Mouse (Mus musculus): ENCODE measurements at regions not wholly inside any gene's neighbourhood (a gene's known extent, or its start where the extent isn't known, plus 50 kb on each side); places are given as distances from the start of the nearest gene placed in this dataset.

DNA sequence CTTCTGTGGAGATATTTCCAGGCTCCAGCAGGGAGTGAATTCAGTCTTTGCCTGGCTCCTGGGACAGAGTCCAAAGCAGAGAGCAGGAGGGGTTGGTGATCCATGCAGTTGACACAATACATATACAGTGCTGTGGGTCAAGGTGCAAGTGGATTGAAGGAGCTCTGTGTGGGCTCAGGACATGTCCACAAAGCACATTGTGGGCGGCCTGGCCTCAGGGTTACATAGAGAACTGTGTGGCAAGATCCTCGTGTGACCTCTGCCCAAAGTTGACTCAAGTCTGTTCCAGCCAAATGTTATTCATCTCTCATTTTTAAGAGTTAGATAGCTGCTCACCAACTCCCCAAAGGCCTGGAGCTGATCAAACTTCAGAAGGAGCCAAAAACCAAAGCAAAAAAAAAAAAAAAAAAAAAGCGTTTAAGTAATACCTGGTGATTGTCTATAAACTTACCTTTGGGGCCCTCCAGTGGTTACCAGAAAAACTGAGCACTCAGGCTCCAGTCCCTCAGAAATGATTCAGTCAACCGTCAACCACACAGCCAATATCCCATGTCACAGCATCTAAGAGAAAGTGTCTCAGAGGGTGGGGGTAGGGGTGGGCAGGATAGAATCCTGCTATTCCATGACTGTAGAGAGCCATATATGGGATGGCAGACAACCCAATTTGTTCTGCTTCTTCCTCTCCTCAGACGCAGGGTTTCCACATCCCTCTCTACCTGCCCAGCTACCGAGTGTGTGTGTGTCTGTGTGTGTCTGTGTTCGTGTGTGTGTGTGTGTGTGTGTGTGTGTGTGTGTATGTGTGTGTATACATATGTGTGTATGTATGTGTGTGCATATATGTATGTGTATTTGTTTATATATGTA lies 91.9 kb upstream of the Far2 start:
- DNase-seq (ENCODE audit: extremely low spot score, low read depth, low spot score) = no peak

DNA sequence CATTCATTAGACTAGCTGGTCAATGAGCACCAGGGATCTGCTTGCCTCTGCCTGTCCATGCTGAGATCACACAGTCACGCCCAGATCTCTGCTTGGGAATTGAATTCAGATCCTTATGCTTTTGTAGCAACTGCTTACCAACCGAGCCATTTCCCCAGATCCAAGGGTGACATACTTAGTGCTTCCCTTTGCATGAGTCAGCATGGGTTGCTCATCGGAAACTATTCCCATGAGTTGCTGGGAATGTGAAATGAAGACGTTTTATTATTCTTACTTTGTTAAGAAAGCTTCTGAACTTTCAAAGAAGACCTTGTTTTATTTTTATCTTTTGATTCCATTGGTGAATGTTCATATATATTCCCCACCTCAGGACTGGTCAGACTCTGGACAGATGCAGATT lies 82.3 kb upstream of the Far2 start:
- DNase-seq (ENCODE audit: extremely low spot score, low read depth, low spot score) = no peak

DNA sequence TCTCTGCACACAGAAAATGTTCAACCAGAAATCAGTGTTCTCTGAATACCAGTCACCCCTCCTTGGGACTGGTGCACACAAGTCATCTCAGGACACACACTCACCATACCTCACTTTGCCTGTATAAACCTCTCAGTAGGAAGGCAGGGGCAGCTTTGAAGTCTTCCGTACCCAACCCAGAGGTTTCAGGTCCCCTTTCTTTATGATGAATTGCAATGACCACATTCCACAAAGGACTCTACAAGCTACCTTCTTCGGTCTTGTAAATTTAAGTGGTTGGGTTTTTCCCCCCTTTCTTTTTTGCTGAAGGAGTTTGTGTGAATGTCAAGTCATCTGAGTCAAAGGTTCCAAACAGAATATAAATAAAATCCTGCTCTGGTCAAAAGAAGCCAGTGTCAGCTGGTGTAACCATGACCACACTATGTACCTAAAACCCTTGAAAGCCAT lies 76.9 kb upstream of the Far2 start:
- DNase-seq (ENCODE audit: extremely low spot score, low read depth, low spot score) = no peak

DNA sequence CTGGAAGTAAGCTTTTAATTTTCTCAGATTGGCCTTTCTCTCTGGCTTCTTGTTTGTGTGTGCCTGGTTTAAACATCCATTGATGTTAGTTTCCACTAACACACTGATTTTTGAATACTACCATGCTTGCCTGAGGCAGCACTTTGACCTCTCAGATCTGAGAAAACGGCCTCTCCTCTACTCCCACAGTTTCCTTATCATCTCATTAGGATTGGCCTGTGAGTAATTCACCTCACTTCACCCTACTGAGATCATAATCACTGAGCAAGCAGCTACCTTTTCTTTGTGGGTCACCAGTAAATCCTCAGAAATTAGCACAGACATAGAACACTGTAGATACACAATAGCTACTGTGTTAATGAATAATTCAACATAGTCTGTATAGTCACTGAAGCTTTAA lies 74.5 kb upstream of the Far2 start:
- no peak for DNase-seq (ENCODE audit: extremely low spot score, low read depth, low spot score)

DNA sequence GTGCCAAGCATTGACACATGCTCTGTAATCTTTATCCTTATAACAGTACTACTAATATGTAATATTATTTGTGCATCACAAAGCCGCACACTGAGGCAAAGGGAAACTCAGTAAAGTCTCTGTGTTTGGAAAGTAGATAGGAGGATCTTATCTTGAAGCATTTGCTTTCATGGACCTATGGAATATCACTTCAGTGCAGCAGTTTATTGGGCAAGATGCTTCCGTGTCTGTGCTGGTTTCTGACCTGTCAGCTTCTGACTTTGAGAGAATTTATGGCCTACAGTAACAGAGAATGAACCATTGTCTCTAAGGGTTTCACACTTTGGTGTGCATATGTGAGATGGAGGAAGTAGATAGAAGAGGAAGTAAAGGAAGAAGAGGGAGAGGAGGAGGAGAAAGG lies 74.0 kb upstream of the Far2 start:
- DNase-seq (ENCODE audit: extremely low spot score, low read depth, low spot score) = no peak

DNA sequence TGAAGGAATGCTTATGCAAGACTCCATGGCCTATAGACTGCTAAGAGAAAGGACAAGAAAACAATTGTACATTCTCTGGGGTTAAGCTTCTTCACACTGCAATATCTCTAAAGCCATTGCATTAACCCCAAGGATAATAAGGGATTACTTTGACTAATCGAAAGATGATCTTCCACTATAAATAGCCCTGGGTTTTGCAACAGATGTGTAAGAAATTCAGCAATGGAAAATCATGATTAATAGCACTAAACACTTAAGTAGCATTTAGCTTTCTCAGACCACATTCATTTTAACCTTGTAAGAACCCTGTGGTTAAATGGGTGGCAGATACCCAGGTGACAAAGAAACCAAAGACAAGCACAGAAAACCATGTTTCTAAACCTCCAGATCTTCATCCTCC lies 71.1 kb upstream of the Far2 start:
- no peak for DNase-seq (ENCODE audit: extremely low spot score, low read depth, low spot score)

DNA sequence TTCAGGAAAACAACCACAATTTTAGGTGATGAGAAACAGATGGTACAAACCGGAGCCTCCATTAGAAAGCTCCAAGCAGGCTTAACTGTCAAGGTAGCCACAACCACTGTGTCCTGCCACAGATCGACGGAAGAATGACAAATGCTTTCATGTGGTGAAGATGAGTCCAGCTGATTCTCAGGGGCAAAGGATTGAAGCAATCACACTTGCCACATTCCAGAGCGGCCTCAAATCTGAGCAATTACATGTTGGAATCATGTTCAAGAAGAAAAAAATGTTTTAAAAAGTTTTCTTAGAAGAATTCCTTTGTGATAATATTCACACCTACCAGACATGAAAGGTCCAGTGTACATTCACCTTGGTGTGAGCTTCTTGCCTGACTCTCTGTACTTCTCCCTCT lies 57.7 kb upstream of the Far2 start:
- no peak for DNase-seq (ENCODE audit: extremely low spot score, low read depth, low spot score)

Data from hindlimb bud, embryonic 11.5 days (tissue).